Mouse (Mus musculus) liver, postnatal 0 days (tissue): ENCODE data around the gene Ccdc12. TPM values are rescaled to one million over a fixed set of nuclear protein-coding genes. Genes with fewer than 3 reads are reported as not detected.

ENCODE experiments used
- ATAC-seq: fragments of 200-750 bp; cut with Nextera tagmentation; 2 replicates; pipeline ENCODE4 v1.8.0; 2017; ENCODE audit warnings: mild to moderate bottlenecking, moderate library complexity
- DNase-seq: peaks from one replicate; pipeline ENCODE4 v3.0.0-alpha.2; 2016
- H3K27ac ChIP-seq: fragments of 300-500 bp; sonication (generic); 2 replicates; pipeline ENCODE4 v1.5.1; 2014; ENCODE audit warnings: antibody characterized with exemption, moderate library complexity, mild to moderate bottlenecking, low read depth
- H3K27me3 ChIP-seq: fragments of 300-500 bp; sonication (generic); 2 replicates; pipeline ENCODE4 v1.6.1; 2014; ENCODE audit warnings: low read length, control low read depth, mixed read lengths; ENCODE audit not compliant: insufficient read depth
- H3K36me3 ChIP-seq: fragments of 300-500 bp; sonication (generic); replicated peaks from 2 replicates; pipeline ENCODE4 v1.6.1; 2014; ENCODE audit warnings: mild to moderate bottlenecking, control low read depth, low read length, moderate library complexity, mixed read lengths; ENCODE audit not compliant: insufficient read depth
- H3K4me1 ChIP-seq: fragments of 300-500 bp; sonication (generic); 2 replicates; pipeline ENCODE4 v1.6.1; 2014; ENCODE audit warnings: antibody characterized with exemption, mild to moderate bottlenecking, control low read depth; ENCODE audit not compliant: insufficient read depth
- H3K4me2 ChIP-seq: fragments of 300-500 bp; sonication (generic); 2 replicates; pipeline ENCODE4 v1.6.1; 2014; ENCODE audit warnings: low read depth, mild to moderate bottlenecking, low read length, moderate library complexity, mixed read lengths
- H3K4me3 ChIP-seq: fragments of 300-500 bp; sonication (generic); 2 replicates; pipeline ENCODE4 v1.5.1; 2014; ENCODE audit warnings: low read depth, low read length
- H3K9ac ChIP-seq: fragments of 300-500 bp; sonication (generic); replicated peaks from 2 replicates; pipeline ENCODE4 v1.6.1; 2014; ENCODE audit warnings: mild to moderate bottlenecking, moderate library complexity
- H3K9me3 ChIP-seq: fragments of 300-500 bp; sonication (generic); 2 replicates; pipeline ENCODE4 v1.6.1; 2016; ENCODE audit warnings: mild to moderate bottlenecking, control low read depth, low read length, mixed read lengths
- CTCF ChIP-seq: sonication (generic); IDR thresholded peaks from 2 replicates; pipeline ENCODE4 v1.5.1; 2016; ENCODE audit warnings: antibody characterized with exemption, low read depth
- EP300 ChIP-seq: IDR thresholded peaks from 2 replicates; pipeline ENCODE4 v1.6.1; 2016; ENCODE audit warnings: antibody characterized with exemption, low read depth, mild to moderate bottlenecking
- WGBS: fragments of 180-500 bp; shearing (Covaris S2); extraction: QIAGEN DNeasy Blood & Tissue Kit; methylation state at CpG from one replicate; pipeline ENCODE4 v1.1.7; 2014; ENCODE audit not compliant: insufficient replicate concordance; 5-methylcytosine and 5-hydroxymethylcytosine counted together
- polyA plus RNA-seq: library from polyadenylated mRNA; unstranded; fragments of >200 nt; fragmentation: Nextera tagmentation; extraction: Ambion mirVana; gene quantifications from 2 replicates; pipeline ENCODE4 v1.2.1, GENCODE M21; 2015

Gene Ccdc12
- polyA plus RNA-seq, 1 experiment from 2014 or later, result 69.3 TPM

GRCm38 (mm10) chr9:110689261-110689779, 33.0 kb downstream of the Ccdc12 start:
- ATAC-seq, result peak; percentile 64
- Histone ChIP-seq H3K4me2 (peak overlapping the region; percentile 58), H3K4me1 (peaks cover 28% of the 10 kb centered on the region), H3K4me3 (no peak overlapping the region), H3K9ac (no peak overlapping the region), H3K36me3 (peaks cover 11% of the 10 kb centered on the region), H3K27me3 (no peaks in the 10 kb centered on the region), H3K27ac (peak overlapping the region; percentile 48; the same call in 1 of the 2 replicates), H3K9me3 (no peaks in the 10 kb centered on the region)
- DNase-seq, result no peak
- no peak for TF ChIP-seq EP300
- TF ChIP-seq CTCF, result no peak
- WGBS, result 67% methylated on average over 8 of the region's 8 CpGs

DNA sequence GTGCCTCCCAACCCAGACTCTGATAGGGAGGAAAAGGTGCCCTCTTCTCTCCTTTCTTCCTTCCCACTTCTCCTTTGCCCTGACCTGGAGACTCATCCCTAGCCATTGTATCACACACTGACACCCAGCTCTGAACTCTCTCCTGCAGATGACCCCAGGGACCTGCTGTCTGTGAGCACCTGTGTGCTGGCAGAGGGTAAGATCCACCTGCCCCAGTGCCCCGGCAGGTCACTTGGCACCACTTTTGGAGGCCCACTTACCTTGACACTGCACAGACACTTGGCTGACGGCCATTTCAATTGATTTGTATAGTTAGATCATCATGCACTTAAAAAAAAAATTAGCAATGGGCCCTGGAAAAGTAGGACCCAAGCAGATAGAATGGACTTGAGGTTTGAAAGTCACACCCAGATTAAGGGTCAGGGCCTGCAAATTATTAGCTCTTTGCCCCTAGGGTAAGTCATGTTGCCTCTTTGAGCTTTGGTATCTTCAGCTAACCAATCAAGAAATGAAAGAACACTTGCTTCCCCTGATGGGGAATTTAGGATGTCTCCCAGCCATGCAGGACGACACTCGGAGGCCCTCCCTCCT, 39.0 kb downstream of the Ccdc12 start:
- 68% methylated on average over 4 of the region's 4 CpGs for WGBS
- Histone ChIP-seq H3K9me3 (no peaks in the 10 kb centered on the region), H3K4me1 (peaks cover 11% of the 10 kb centered on the region), H3K4me2 (no peak overlapping the region), H3K27me3 (no peaks in the 10 kb centered on the region), H3K27ac (no peak overlapping the region), H3K9ac (no peak overlapping the region), H3K36me3 (peaks cover 23% of the 10 kb centered on the region), H3K4me3 (no peak overlapping the region)
- TF ChIP-seq EP300, result peak; percentile 55; the same call in 1 of the 2 replicates
- TF ChIP-seq CTCF, result no peak
- DNase-seq (peak; percentile 64), ATAC-seq (peak; percentile 81)

DNA sequence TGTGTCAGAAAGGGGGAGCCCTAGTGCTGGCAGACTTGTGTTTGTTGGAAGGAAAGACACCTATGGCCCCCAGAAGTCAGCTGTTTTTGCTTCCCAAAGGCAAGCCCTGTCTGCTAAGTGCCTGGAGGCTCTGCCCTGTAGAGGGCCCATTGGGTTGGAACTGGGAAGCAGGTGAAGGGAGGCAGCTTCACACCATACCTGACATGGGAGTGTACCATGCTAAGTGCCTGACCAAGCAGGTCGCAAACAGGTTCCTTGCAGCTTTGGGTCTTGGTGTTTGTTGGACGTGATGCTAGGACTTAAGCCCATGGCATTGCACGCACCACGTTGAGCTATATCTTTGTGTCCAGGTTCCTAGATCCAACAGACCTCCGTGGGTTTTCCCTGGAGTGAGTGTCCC, 40.1 kb downstream of the Ccdc12 start:
- no peak for ATAC-seq
- H3K4me3 ChIP-seq, result no peak overlapping the region
- no peak for TF ChIP-seq EP300
- no peak for TF ChIP-seq CTCF
- H3K27me3 ChIP-seq, result no peaks in the 10 kb centered on the region
- H3K4me2 ChIP-seq, result no peak overlapping the region
- no peak overlapping the region for H3K27ac ChIP-seq
- peaks cover 26% of the 10 kb centered on the region for H3K36me3 ChIP-seq
- no peak overlapping the region for H3K9ac ChIP-seq
- no peak for DNase-seq
- 90% methylated on average over 5 of the region's 5 CpGs for WGBS
- H3K4me1 ChIP-seq, result peaks cover 11% of the 10 kb centered on the region
- H3K9me3 ChIP-seq, result no peaks in the 10 kb centered on the region

DNA sequence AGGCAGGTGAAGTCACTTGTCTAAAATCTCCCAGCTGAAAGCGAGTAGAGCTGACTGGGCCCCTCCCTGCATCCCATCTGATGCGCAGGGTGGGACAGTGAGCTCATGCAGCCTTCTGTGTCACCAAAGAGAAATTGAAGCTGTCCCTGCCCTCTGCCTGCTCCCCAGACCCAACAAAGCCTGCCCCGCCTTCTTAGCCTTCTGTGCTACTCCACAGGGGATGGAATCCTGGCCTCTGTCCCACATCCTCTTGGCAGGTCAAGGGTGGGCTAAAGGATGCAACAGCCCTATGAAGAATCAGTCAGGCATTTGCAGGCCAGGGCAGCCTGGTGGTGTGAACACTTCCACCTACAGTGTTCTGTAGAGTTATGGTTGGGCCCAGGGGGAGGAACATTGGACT, 41.2 kb downstream of the Ccdc12 start:
- Histone ChIP-seq H3K4me3 (no peak overlapping the region), H3K9me3 (no peaks in the 10 kb centered on the region), H3K4me1 (peaks cover 14% of the 10 kb centered on the region), H3K36me3 (peaks cover 26% of the 10 kb centered on the region), H3K27ac (no peak overlapping the region), H3K27me3 (no peaks in the 10 kb centered on the region), H3K4me2 (no peak overlapping the region), H3K9ac (no peak overlapping the region)
- no peak for TF ChIP-seq CTCF
- no peak for TF ChIP-seq EP300
- DNase-seq (no peak), ATAC-seq (no peak)
- WGBS, result 66% methylated on average over 3 of the region's 3 CpGs

DNA sequence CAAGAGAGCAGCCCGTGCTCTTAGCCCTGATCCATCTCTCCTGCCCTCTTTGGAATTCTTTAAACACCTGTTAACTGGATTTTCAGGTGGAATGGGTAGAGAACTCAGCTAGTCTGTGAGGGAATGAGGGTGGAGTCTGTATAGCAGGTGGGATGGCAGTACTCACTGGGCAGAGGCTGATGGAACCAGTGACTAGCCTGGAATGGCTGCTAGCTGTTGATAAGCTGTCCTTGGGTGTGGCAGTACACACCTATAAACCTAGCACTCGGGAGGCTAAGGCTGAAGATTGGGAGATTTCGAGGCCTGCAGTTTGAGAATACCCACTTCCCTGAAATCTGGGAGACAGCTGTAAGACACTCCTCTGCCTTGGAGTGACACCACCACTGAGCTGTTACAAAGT, 43.3 kb downstream of the Ccdc12 start:
- Histone ChIP-seq H3K27ac (no peak overlapping the region), H3K9me3 (no peaks in the 10 kb centered on the region), H3K9ac (no peak overlapping the region), H3K4me2 (no peak overlapping the region), H3K27me3 (no peaks in the 10 kb centered on the region), H3K4me3 (no peak overlapping the region), H3K4me1 (peaks cover 27% of the 10 kb centered on the region), H3K36me3 (peaks cover 12% of the 10 kb centered on the region; the same call in 1 of the 2 replicates)
- 0 out of 2 replicates have a peak, but pooled peaks have one; percentile 10 for TF ChIP-seq EP300
- no peak for TF ChIP-seq CTCF
- ATAC-seq (peak; percentile 84), DNase-seq (no peak)
- 62% methylated on average over 3 of the region's 3 CpGs for WGBS

- Histone ChIP-seq H3K4me3 (no peak overlapping the region), H3K4me2 (no peak overlapping the region), H3K4me1 (peaks cover 21% of the 10 kb centered on the region), H3K36me3 (peaks cover 8% of the 10 kb centered on the region; the same call in 1 of the 2 replicates), H3K9me3 (no peaks in the 10 kb centered on the region), H3K9ac (no peak overlapping the region), H3K27ac (no peak overlapping the region), H3K27me3 (no peaks in the 10 kb centered on the region)
- 85% methylated on average over 12 of the region's 12 CpGs for WGBS
- no peak for DNase-seq
- TF ChIP-seq EP300, result no peak
- TF ChIP-seq CTCF, result no peak
- no peak for ATAC-seq
Observed at GRCm38 (mm10) chr9:110701114-110702032, 45.1 kb downstream of the Ccdc12 start.
